Mouse (Mus musculus) layer of hippocampus, adult 18-20 months (tissue): ENCODE measurements around the gene Cd8b1. TPM values are rescaled to one million over a fixed set of nuclear protein-coding genes. Genes with fewer than 3 reads are reported as not detected.
A peak's percentile ranks its signal among the peaks of the same experiment; 100 is the strongest.
"Not testable (repeated sequence)": the region's sequence is repeated elsewhere in the genome, so short reads cannot be mapped to it uniquely, and the experiment has no call there.

Experiments
- DNase-seq, 2 experiments: peaks; one replicate each; pipeline ENCODE4 v3.0.0; 2022; ENCODE audit warnings: low spot score in 2 of 2
- long read RNA-seq: library from polyadenylated mRNA; stranded (forward); transcript quantifications from one replicate; pipeline ENCODE4 v2.0.0, GENCODE M21; 2021
- total RNA-seq, 2 experiments: library from RNA; stranded (reverse); gene quantifications; 2 replicates each; pipeline ENCODE4 v1.2.3; 2021

Cd8b1 gene
- not detected for total RNA-seq
- long read RNA-seq, result 0 reads

- DNase-seq, result no peak
Measured at GRCm38 (mm10) chr6:71322491-71322921, at the start of gene Cd8b1. TSS of gene Cd8b1 (plus strand) at chr6:71322788.

- no peak for DNase-seq
Measured at GRCm38 (mm10) chr6:71273715-71274114, 48.9 kb upstream of the Cd8b1 start.

GRCm38 (mm10) chr6:71274621-71275020, 48.0 kb upstream of the Cd8b1 start:
- DNase-seq, result no peak

GRCm38 (mm10) chr6:71279418-71279817, 43.2 kb upstream of the Cd8b1 start:
- no peak for DNase-seq

- DNase-seq, result no peak
Measured at GRCm38 (mm10) chr6:71293509-71293908, 29.1 kb upstream of the Cd8b1 start.

- no peak for DNase-seq
Measured at GRCm38 (mm10) chr6:71295303-71295702, 27.3 kb upstream of the Cd8b1 start.

- no peak for DNase-seq
Measured at GRCm38 (mm10) chr6:71298051-71298450, 24.5 kb upstream of the Cd8b1 start.

GRCm38 (mm10) chr6:71298751-71299150, 23.8 kb upstream of the Cd8b1 start:
- no peak for DNase-seq

GRCm38 (mm10) chr6:71302097-71302731, 20.4 kb upstream of the Cd8b1 start:
- peak in 1 of 2 experiments; percentile 9 for DNase-seq

GRCm38 (mm10) chr6:71307486-71307885, 15.1 kb upstream of the Cd8b1 start:
- DNase-seq, result no peak

- no peak for DNase-seq
Measured at GRCm38 (mm10) chr6:71321826-71322283, 733 bp upstream of the Cd8b1 start, which contains the start of gene Smyd1. TSS of gene Smyd1 (minus strand) at chr6:71322233.

- DNase-seq, result no peak
Measured at GRCm38 (mm10) chr6:71324816-71325215, 2.2 kb downstream of the Cd8b1 start.

- DNase-seq, result no peak
Measured at GRCm38 (mm10) chr6:71329881-71330280, 7.3 kb downstream of the Cd8b1 start.

GRCm38 (mm10) chr6:71330486-71330885, 7.9 kb downstream of the Cd8b1 start:
- no peak for DNase-seq

GRCm38 (mm10) chr6:71331491-71331890, 8.9 kb downstream of the Cd8b1 start:
- not testable (repeated sequence) for DNase-seq

GRCm38 (mm10) chr6:71332236-71332965, 9.8 kb downstream of the Cd8b1 start:
- DNase-seq, result no peak

GRCm38 (mm10) chr6:71333031-71333430, 10.4 kb downstream of the Cd8b1 start:
- DNase-seq, result no peak

- DNase-seq, result no peak
Measured at GRCm38 (mm10) chr6:71333578-71334273, 11.1 kb downstream of the Cd8b1 start.

GRCm38 (mm10) chr6:71337666-71338065, 15.1 kb downstream of the Cd8b1 start:
- DNase-seq, result no peak

- no peak for DNase-seq
Measured at GRCm38 (mm10) chr6:71338941-71339340, 16.4 kb downstream of the Cd8b1 start.

GRCm38 (mm10) chr6:71339351-71339750, 16.8 kb downstream of the Cd8b1 start:
- no peak for DNase-seq

GRCm38 (mm10) chr6:71341179-71341578, 18.6 kb downstream of the Cd8b1 start:
- DNase-seq, result no peak
